Mouse (Mus musculus) forebrain, embryonic 12.5 days (tissue): ENCODE results near the gene Ppp2r5e. TPM values are rescaled to one million over a fixed set of nuclear protein-coding genes. Genes with fewer than 3 reads are reported as not detected.

ENCODE experiments used
- ATAC-seq: fragments of 200-750 bp; cut with Nextera tagmentation; 2 replicates; pipeline ENCODE4 v1.8.0; 2017; ENCODE audit warnings: moderate TSS enrichment; ENCODE audit not compliant: low FRiP score
- H3K27ac ChIP-seq: fragments of 300-500 bp; sonication (generic); 2 replicates; pipeline ENCODE4 v1.5.1; 2016; ENCODE audit warnings: mild to moderate bottlenecking
- H3K27me3 ChIP-seq: fragments of 300-500 bp; sonication (generic); 2 replicates; pipeline ENCODE4 v1.6.1; 2016; ENCODE audit warnings: mild to moderate bottlenecking
- H3K36me3 ChIP-seq: fragments of 300-500 bp; sonication (generic); replicated peaks from 2 replicates; pipeline ENCODE4 v1.6.1; 2016; ENCODE audit warnings: mild to moderate bottlenecking
- H3K4me1 ChIP-seq: fragments of 300-500 bp; sonication (generic); 2 replicates; pipeline ENCODE4 v1.6.1; 2016
- H3K4me2 ChIP-seq: fragments of 300-500 bp; sonication (generic); 2 replicates; pipeline ENCODE4 v1.6.1; 2016; ENCODE audit warnings: mild to moderate bottlenecking, moderate library complexity
- H3K4me3 ChIP-seq: fragments of 300-500 bp; sonication (generic); replicated peaks from 2 replicates; pipeline ENCODE4 v1.5.1; 2016; ENCODE audit warnings: mild to moderate bottlenecking
- H3K9ac ChIP-seq: fragments of 300-500 bp; sonication (generic); 2 replicates; pipeline ENCODE4 v1.6.1; 2016; ENCODE audit warnings: mild to moderate bottlenecking
- H3K9me3 ChIP-seq: fragments of 300-500 bp; sonication (generic); 2 replicates; pipeline ENCODE4 v1.6.1; 2016
- WGBS: fragments of 180-500 bp; shearing (Covaris S2); methylation state at CpG from one replicate; pipeline ENCODE4 v1.1.7; 2016; 5-methylcytosine and 5-hydroxymethylcytosine counted together
- polyA plus RNA-seq: library from polyadenylated mRNA; unstranded; fragments of >200 nt; fragmentation: Nextera tagmentation; extraction: Ambion mirVana; gene quantifications from 2 replicates; pipeline ENCODE4 v1.2.1, GENCODE M21; 2016

The Ppp2r5e gene
- polyA plus RNA-seq, 1 experiment from 2014 or later, result 27.4 TPM

DNA sequence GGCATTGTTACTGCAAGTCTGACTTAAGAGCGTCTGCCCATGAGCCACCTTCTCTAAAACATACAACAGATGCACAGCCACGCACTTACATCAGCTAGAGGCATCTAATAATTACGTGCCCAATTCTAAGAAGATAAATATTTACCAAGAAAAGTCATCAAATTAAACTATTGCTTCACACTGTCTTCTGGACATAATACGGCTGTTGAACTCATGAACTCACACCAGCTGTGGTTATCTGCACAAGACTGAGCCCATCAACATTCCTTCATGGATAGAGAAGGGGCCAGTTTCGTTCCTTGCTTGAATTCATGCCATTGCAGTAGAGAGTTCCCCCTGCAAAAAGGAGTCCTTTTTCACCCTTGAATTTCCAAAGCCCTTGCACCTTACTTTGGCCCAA, 28.3 kb downstream of the Ppp2r5e start:
- H3K4me2 ChIP-seq, result no peak overlapping the region
- H3K27me3 ChIP-seq, result no peaks in the 10 kb centered on the region
- no peak overlapping the region for H3K27ac ChIP-seq
- no peaks in the 10 kb centered on the region for H3K9me3 ChIP-seq
- peaks cover 8% of the 10 kb centered on the region for H3K4me1 ChIP-seq
- no peak overlapping the region for H3K9ac ChIP-seq
- WGBS, result 95% methylated on average over 5 of the region's 5 CpGs
- ATAC-seq, result no peak
- no peak overlapping the region for H3K4me3 ChIP-seq
- peaks cover 4% of the 10 kb centered on the region; the same call in 1 of the 2 replicates for H3K36me3 ChIP-seq

DNA sequence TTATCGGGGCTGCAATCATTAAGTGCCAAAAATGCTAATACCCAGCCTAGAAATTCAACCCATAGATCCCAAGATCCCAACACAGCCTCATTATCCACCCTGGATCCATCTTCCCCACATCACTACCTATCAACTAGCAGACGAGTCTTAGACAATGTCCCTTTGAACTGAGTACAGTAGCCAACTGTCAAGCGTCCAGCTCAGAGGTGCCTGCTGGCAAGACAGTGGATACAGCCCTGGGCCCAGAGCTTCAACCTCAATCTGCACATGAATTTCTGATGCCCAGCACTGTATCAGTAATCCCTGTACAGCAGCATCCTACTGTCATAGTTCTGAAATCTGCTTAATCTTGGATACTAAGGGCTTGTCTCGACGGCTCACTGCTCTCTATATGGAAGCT, 30.3 kb downstream of the Ppp2r5e start:
- H3K27me3 ChIP-seq, result no peaks in the 10 kb centered on the region
- no peak overlapping the region for H3K9ac ChIP-seq
- H3K4me2 ChIP-seq, result no peak overlapping the region
- peaks cover 8% of the 10 kb centered on the region for H3K4me1 ChIP-seq
- no peak overlapping the region for H3K4me3 ChIP-seq
- H3K27ac ChIP-seq, result no peak overlapping the region
- H3K9me3 ChIP-seq, result no peaks in the 10 kb centered on the region
- no peak for ATAC-seq
- 89% methylated on average over 5 of the region's 5 CpGs for WGBS
- peaks cover 4% of the 10 kb centered on the region; the same call in 1 of the 2 replicates for H3K36me3 ChIP-seq

DNA sequence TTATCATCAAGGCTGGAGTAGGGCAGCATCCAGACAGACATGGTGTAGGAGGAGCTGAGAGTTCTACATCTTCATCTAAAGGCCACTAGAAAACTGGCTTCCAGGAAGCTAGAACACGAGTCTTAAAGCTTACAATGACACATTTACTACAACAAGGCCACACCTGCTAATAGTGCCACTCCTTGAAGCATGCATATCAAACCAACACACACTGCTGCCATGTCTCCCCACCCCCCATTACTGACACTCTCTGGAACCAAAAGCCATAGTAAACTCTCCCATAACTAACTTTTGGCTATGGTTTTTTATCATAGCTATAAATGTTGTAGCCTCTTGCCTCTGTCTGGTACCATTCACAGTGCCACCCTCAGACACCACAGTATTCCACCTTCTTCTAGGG, 31.5 kb downstream of the Ppp2r5e start:
- no peak overlapping the region for H3K27ac ChIP-seq
- no peak overlapping the region for H3K4me3 ChIP-seq
- H3K4me2 ChIP-seq, result no peak overlapping the region
- H3K9ac ChIP-seq, result no peak overlapping the region
- H3K27me3 ChIP-seq, result no peaks in the 10 kb centered on the region
- H3K4me1 ChIP-seq, result no peaks in the 10 kb centered on the region; the same call in 1 of the 2 replicates
- ATAC-seq, result no peak
- H3K9me3 ChIP-seq, result no peaks in the 10 kb centered on the region
- 88% methylated on average over 1 of the region's 1 CpGs for WGBS
- peaks cover 4% of the 10 kb centered on the region; the same call in 1 of the 2 replicates for H3K36me3 ChIP-seq

DNA sequence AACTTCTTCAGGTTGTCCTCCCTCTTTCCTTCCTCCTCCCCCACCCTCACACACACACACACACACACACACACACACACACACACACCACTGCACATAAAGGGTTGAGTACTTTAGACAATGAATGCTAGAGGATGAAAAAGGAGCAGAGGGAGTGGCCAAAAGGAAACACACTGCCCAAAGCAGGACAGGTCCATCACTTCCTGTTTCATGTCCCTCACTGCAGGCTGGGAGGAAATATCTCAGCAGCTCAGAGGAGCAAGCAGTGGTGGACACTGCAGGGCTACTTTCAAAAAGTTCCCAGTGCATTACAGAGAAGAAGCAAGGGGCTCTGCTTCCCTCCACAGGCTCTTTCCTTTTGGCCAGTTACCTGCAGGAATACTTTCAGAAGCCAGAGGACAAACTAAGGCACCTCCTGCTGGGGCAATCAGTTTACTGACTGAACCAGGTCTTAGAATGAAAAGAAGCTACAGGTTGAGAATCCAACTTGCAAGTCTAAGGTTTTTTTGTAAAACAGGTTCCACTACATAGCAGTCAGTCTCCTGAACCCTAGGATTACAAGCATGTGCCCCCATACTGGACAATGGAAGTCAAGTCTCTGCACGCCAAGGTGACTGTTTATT, 32.9 kb downstream of the Ppp2r5e start:
- no peak for ATAC-seq
- 88% methylated on average over 1 of the region's 1 CpGs for WGBS
- Histone ChIP-seq H3K9ac (no peak overlapping the region), H3K4me3 (no peak overlapping the region), H3K9me3 (no peaks in the 10 kb centered on the region), H3K4me2 (no peak overlapping the region), H3K27me3 (no peaks in the 10 kb centered on the region), H3K4me1 (peaks cover 4% of the 10 kb centered on the region; the same call in 1 of the 2 replicates), H3K27ac (no peak overlapping the region), H3K36me3 (peaks cover 4% of the 10 kb centered on the region; the same call in 1 of the 2 replicates)

DNA sequence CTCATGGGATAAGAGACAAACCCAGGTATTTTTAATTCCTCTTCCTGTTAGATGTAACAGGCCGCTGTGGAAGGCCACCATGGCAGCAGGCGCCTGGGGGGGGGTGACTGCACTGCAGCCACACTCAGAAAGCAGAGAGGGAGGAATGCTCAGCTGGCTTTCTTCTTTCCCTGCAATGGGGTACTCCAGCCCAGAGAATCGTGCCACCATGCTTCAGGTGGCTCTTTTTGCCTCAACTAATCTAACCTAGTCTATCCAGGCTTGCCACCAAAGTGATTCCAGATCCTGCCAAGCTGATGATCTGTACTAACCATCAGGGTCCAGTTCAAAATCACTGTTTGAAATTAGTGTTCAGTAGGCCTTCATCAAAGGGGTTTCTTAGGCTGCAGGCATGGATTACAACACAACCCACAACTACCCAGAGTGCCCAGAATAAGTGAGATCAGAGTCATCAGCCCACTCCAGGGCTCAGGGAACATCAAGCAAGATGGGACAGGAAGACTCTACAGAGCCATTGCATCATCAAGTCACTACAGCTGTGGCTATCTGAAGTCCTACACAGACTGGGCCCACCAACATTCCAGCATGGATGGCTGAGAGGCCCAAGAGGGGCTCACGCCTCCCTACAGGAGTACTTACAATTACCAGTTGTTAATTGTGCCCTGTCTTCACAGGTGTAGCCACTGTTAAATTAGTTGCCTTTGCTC, 35.2 kb downstream of the Ppp2r5e start:
- 90% methylated on average over 4 of the region's 4 CpGs for WGBS
- H3K9me3 ChIP-seq, result no peaks in the 10 kb centered on the region
- peaks cover 4% of the 10 kb centered on the region; the same call in 1 of the 2 replicates for H3K36me3 ChIP-seq
- H3K4me3 ChIP-seq, result no peak overlapping the region
- no peak for ATAC-seq
- no peak overlapping the region for H3K4me2 ChIP-seq
- no peak overlapping the region for H3K27ac ChIP-seq
- peaks cover 12% of the 10 kb centered on the region for H3K4me1 ChIP-seq
- no peaks in the 10 kb centered on the region for H3K27me3 ChIP-seq
- H3K9ac ChIP-seq, result no peak overlapping the region

DNA sequence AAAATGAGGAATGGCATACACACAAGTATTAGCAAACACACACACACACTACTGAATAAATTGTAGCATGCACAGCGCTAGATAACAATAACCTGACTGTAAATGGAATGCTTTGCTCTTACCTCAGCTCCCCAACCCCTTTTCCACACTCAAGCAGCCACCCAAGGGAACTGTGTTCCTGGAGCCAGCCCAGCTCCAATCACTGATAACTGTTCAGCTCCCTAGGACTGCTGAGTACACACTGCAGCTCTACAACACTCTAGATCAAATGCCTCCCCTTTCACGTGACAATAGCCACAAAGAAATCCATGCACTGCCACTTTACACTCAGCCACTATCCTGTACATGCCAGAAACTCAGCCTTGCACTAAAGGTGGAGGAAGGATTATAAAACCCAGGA, 36.8 kb downstream of the Ppp2r5e start:
- Histone ChIP-seq H3K9me3 (no peaks in the 10 kb centered on the region), H3K27me3 (no peaks in the 10 kb centered on the region), H3K27ac (no peak overlapping the region), H3K4me3 (no peak overlapping the region), H3K4me1 (peaks cover 15% of the 10 kb centered on the region), H3K9ac (no peak overlapping the region), H3K4me2 (no peak overlapping the region), H3K36me3 (0 out of 2 replicates have a peak, but pooled peaks cover 3% of the 10 kb centered on the region)
- no peak for ATAC-seq
- 84% methylated on average over 2 of the region's 2 CpGs for WGBS

DNA sequence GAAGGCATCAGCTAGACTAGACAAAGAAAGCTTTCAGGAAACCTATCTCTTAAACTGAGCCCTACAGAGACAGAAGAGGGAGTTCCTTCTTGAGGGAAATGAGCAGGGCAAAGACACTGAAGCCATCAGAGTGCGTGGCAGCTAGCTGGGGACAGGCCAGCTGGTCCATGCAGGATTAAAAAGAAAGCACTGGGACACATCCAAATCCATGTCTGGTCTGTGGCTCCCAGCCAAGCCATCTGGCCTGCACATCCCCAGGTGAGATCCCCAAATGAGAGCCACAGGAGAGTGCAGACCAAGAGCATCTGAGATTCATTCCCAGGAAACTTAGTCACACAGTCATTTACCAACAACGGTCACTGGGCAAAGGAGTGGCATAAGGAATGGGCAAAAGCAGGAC, 38.2 kb downstream of the Ppp2r5e start:
- WGBS, result 70% methylated on average over 2 of the region's 2 CpGs
- Histone ChIP-seq H3K9me3 (no peaks in the 10 kb centered on the region), H3K4me1 (peaks cover 15% of the 10 kb centered on the region), H3K4me2 (no peak overlapping the region), H3K27ac (peak overlapping the region; percentile 43; the same call in 1 of the 2 replicates), H3K36me3 (0 out of 2 replicates have a peak, but pooled peaks cover 3% of the 10 kb centered on the region), H3K4me3 (no peak overlapping the region), H3K9ac (no peak overlapping the region), H3K27me3 (no peaks in the 10 kb centered on the region)
- ATAC-seq, result no peak

DNA sequence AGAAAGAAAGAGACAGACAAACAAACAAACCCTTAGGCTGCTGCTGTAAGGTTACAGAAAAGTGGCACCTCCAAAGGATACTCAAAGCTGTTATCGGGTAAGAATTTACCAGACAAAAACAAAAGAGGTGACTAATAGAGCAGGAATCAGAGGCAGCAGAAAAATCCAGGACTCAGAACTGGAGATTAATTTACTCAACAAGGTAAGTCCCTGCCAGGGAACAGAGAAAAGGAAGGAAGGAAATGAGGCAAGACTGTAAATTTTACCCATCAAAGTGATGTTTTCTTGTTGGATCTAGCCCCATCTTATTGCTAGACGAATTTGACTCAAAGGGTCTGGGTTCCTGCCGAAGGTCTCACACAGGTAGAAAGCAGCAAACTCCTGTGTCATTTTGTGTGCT, 41.0 kb downstream of the Ppp2r5e start:
- H3K36me3 ChIP-seq, result 0 out of 2 replicates have a peak, but pooled peaks cover 3% of the 10 kb centered on the region
- WGBS, result 79% methylated on average over 3 of the region's 3 CpGs
- H3K27ac ChIP-seq, result no peak overlapping the region
- no peak for ATAC-seq
- no peaks in the 10 kb centered on the region for H3K9me3 ChIP-seq
- H3K9ac ChIP-seq, result no peak overlapping the region
- peaks cover 15% of the 10 kb centered on the region for H3K4me1 ChIP-seq
- H3K4me3 ChIP-seq, result no peak overlapping the region
- H3K4me2 ChIP-seq, result no peak overlapping the region
- no peaks in the 10 kb centered on the region for H3K27me3 ChIP-seq

DNA sequence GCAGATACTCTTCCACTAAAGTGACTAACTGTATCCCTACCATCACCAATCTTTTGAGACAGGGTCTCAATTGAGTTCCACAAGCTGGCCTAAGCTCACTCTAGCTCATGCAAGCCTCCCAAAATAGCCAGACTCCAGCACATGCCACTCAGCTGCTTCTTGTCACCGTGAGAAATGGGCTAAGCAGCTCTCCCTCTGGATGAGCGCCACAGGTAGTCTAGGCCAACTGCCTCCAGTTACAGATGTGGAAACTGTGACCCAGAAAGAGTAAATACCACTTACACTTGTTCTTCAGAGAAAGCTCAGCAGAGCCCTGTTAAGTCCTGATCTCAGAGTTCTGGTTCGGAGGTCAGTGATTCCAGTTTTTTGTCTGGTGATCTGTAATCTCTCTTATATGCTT, 43.7 kb downstream of the Ppp2r5e start:
- H3K27ac ChIP-seq, result no peak overlapping the region
- H3K36me3 ChIP-seq, result 0 out of 2 replicates have a peak, but pooled peaks cover 3% of the 10 kb centered on the region
- no peak overlapping the region for H3K9ac ChIP-seq
- H3K4me1 ChIP-seq, result peaks cover 4% of the 10 kb centered on the region; the same call in 1 of the 2 replicates
- no peak overlapping the region for H3K4me2 ChIP-seq
- H3K9me3 ChIP-seq, result no peaks in the 10 kb centered on the region
- WGBS, result 89% methylated on average over 3 of the region's 3 CpGs
- no peak for ATAC-seq
- H3K27me3 ChIP-seq, result no peaks in the 10 kb centered on the region
- H3K4me3 ChIP-seq, result no peak overlapping the region

DNA sequence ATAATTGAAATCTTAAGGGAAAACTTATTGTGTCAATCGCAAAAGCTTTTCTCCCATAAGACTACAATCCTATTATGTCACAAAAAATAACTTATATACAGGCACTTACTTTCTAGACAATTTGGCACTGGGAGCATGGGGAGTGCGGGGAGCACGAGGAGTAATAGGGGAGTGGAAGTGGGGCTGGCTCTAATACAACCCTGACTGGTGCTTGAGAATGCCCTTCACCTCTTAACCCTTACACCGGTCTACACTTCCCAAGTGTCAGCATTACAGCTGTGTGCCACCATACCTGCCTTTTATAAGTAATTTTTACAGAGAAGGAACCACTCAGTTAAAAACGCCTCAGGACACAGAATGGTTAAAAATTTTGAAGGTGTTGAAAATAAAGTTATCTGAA, 44.4 kb downstream of the Ppp2r5e start:
- Histone ChIP-seq H3K4me2 (no peak overlapping the region), H3K27me3 (no peaks in the 10 kb centered on the region), H3K9ac (no peak overlapping the region), H3K36me3 (0 out of 2 replicates have a peak, but pooled peaks cover 3% of the 10 kb centered on the region), H3K9me3 (no peaks in the 10 kb centered on the region), H3K27ac (no peak overlapping the region), H3K4me1 (peaks cover 4% of the 10 kb centered on the region; the same call in 1 of the 2 replicates), H3K4me3 (no peak overlapping the region)
- no peak for ATAC-seq
- WGBS, result 96% methylated on average over 5 of the region's 5 CpGs

DNA sequence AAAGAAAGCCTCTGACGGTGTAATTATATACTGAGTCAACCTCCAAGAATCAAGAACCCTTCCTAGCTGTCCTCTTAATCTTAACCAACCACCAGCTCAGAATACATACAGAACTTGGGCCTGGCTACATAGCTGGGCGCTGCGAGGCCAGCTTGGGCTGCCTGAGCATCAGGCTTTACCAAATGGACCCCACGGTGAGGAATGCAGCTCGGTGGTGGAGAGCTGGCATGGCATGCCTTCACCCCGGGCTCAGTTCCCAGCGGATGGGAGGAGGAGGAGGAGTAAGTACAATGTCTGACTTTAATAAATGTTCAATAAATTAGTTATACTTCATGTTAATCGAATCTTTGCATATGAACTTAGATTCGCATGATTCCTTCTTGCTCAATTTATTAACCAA, 47.0 kb downstream of the Ppp2r5e start:
- no peaks in the 10 kb centered on the region for H3K27me3 ChIP-seq
- H3K27ac ChIP-seq, result no peak overlapping the region
- no peak overlapping the region for H3K4me2 ChIP-seq
- ATAC-seq, result no peak
- H3K9me3 ChIP-seq, result no peaks in the 10 kb centered on the region
- H3K9ac ChIP-seq, result no peak overlapping the region
- no peaks in the 10 kb centered on the region for H3K36me3 ChIP-seq
- 84% methylated on average over 9 of the region's 9 CpGs for WGBS
- no peak overlapping the region for H3K4me3 ChIP-seq
- H3K4me1 ChIP-seq, result no peaks in the 10 kb centered on the region; the same call in 1 of the 2 replicates

DNA sequence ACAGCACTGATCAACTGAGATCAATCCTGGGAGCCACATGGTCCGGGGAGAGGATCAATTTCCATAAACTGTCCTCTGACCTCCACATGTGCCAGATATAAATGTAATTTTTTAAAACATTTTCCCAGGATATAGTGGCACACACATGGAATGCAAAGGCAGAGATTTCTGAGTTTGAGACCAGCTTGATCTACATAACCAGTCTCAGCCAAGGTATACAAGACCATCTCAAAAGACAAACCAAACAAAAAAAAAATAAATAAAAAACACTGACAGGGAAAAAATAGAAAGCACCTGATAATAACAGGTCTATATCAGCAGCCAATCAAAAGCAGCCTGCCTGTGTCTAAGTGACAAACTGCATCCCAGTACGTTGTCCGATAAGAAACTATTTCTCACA, 48.9 kb downstream of the Ppp2r5e start:
- Histone ChIP-seq H3K27me3 (no peaks in the 10 kb centered on the region), H3K4me2 (no peak overlapping the region), H3K27ac (no peak overlapping the region), H3K9me3 (no peaks in the 10 kb centered on the region), H3K4me3 (no peak overlapping the region), H3K36me3 (no peaks in the 10 kb centered on the region), H3K4me1 (no peaks in the 10 kb centered on the region; the same call in 1 of the 2 replicates), H3K9ac (no peak overlapping the region)
- 91% methylated on average over 3 of the region's 3 CpGs for WGBS
- no peak for ATAC-seq
